Mouse (Mus musculus) frontal cortex, adult (tissue): ENCODE measurements at regions not wholly inside any gene's neighbourhood (a gene's known extent, or its start where the extent isn't known, plus 50 kb on each side); places are given as distances from the start of the nearest gene placed in this dataset.
"Not testable (repeated sequence)": the region's sequence is repeated elsewhere in the genome, so short reads cannot be mapped to it uniquely, and the experiment has no call there.

Experiments
- ATAC-seq: cut with Nextera tagmentation; 2 replicates; pipeline ENCODE4 v1.9.2; 2017; ENCODE audit warnings: mild to moderate bottlenecking, moderate library complexity, mixed read lengths; ENCODE audit not compliant: low TSS enrichment

GRCm38 (mm10) chr12:117327086-117327485, 189.2 kb upstream of the Rapgef5 start:
- peak; percentile 75 for ATAC-seq

GRCm38 (mm10) chr12:117330418-117330817, 185.9 kb upstream of the Rapgef5 start:
- ATAC-seq, result no peak

- ATAC-seq, result no peak
These were observed 179.4 kb upstream of the Rapgef5 start for GRCm38 (mm10) chr12:117336856-117337255.

GRCm38 (mm10) chr12:117342321-117342720, 174.0 kb upstream of the Rapgef5 start:
- no peak for ATAC-seq

GRCm38 (mm10) chr12:117343121-117343520, 173.2 kb upstream of the Rapgef5 start:
- ATAC-seq, result no peak

- ATAC-seq, result not testable (repeated sequence)
These were observed 172.7 kb upstream of the Rapgef5 start for GRCm38 (mm10) chr12:117343605-117344004.

- ATAC-seq, result peak; percentile 75
These were observed 171.8 kb upstream of the Rapgef5 start for GRCm38 (mm10) chr12:117344266-117345087.

GRCm38 (mm10) chr12:117345088-117345977, 170.9 kb upstream of the Rapgef5 start:
- ATAC-seq, result peak; percentile 86

- 0 out of 2 replicates have a peak, but pooled peaks have one; percentile 5 for ATAC-seq
These were observed 170.2 kb upstream of the Rapgef5 start for GRCm38 (mm10) chr12:117346091-117346490.

- no peak for ATAC-seq
These were observed 169.1 kb upstream of the Rapgef5 start for GRCm38 (mm10) chr12:117347135-117347534.

- ATAC-seq, result no peak
These were observed 167.8 kb upstream of the Rapgef5 start for GRCm38 (mm10) chr12:117348516-117348915.

GRCm38 (mm10) chr12:117351900-117352299, 164.4 kb upstream of the Rapgef5 start:
- no peak for ATAC-seq

- no peak for ATAC-seq
These were observed 163.8 kb upstream of the Rapgef5 start for GRCm38 (mm10) chr12:117352511-117352910.

- ATAC-seq, result peak; percentile 74
These were observed 163.3 kb upstream of the Rapgef5 start for GRCm38 (mm10) chr12:117352938-117353337.

- peak; percentile 32; the same call in 1 of the 2 replicates for ATAC-seq
These were observed 158.5 kb upstream of the Rapgef5 start for GRCm38 (mm10) chr12:117357811-117358210.

- ATAC-seq, result no peak
These were observed 157.4 kb upstream of the Rapgef5 start for GRCm38 (mm10) chr12:117358891-117359290.

GRCm38 (mm10) chr12:117360215-117360614, 156.1 kb upstream of the Rapgef5 start:
- no peak for ATAC-seq

GRCm38 (mm10) chr12:117361826-117362225, 154.5 kb upstream of the Rapgef5 start:
- no peak for ATAC-seq

- ATAC-seq, result peak; percentile 82
These were observed 152.8 kb upstream of the Rapgef5 start for GRCm38 (mm10) chr12:117363457-117363856.

GRCm38 (mm10) chr12:117365181-117365580, 151.1 kb upstream of the Rapgef5 start:
- no peak for ATAC-seq

GRCm38 (mm10) chr12:117365876-117366275, 150.4 kb upstream of the Rapgef5 start:
- no peak for ATAC-seq

GRCm38 (mm10) chr12:117378297-117378887, 137.9 kb upstream of the Rapgef5 start:
- no peak for ATAC-seq
